20 mouse cellular contexts compared by ENCODE assay signal in genomic region chr10:33870441-33870840, GRCm38 (mm10). TPM values are rescaled to one million over a fixed set of nuclear protein-coding genes. Genes with fewer than 3 reads are reported as not detected.
"Had no signal": no experiment of that assay in that cellular context is flagged by ENCODE, and none has a peak within 500 bp of the region (broad histone marks: within the 10 kb centered on the region; RNA-seq: fewer than 3 reads in every experiment).

No protein-coding gene starts in this region.

- H3K27me3 ChIP-seq: limb, embryonic 12.5 days; midbrain, embryonic 12.5 days; neural tube, embryonic 13.5 days; stomach, embryonic 15.5 days had no signal

- ATAC-seq: midbrain, embryonic 16.5 days had no signal

- H3K27ac ChIP-seq: layer of hippocampus, adult 2 months; limb, embryonic 12.5 days; liver, embryonic 14.5 days; midbrain, embryonic 12.5 days; neural tube, embryonic 13.5 days; stomach, embryonic 15.5 days had no signal

- H3K4me3 ChIP-seq: layer of hippocampus, adult 2 months; limb, embryonic 12.5 days; midbrain, embryonic 12.5 days; neural tube, embryonic 13.5 days; stomach, embryonic 15.5 days had no signal

- H3K4me1 ChIP-seq: limb, embryonic 12.5 days; midbrain, embryonic 12.5 days; neural tube, embryonic 13.5 days; stomach, embryonic 15.5 days had no signal

- H3K9ac ChIP-seq: limb, embryonic 12.5 days; liver, embryonic 14.5 days; midbrain, embryonic 12.5 days; neural tube, embryonic 13.5 days; stomach, embryonic 15.5 days had no signal

- DNase-seq: liver; lung, adult 18-20 months; retina, postnatal 1 day; right cerebral cortex, postnatal 4 days; spleen, adult 18-20 months; thymus, adult 2 months; thymus, postnatal 25 days had no signal

- H3K4me2 ChIP-seq: limb, embryonic 12.5 days; midbrain, embryonic 12.5 days; neural tube, embryonic 13.5 days; stomach, embryonic 15.5 days had no signal

- H3K36me3 ChIP-seq: limb, embryonic 12.5 days; midbrain, embryonic 12.5 days; neural tube, embryonic 13.5 days; stomach, embryonic 15.5 days had no signal

- H3K9me3 ChIP-seq: limb, embryonic 12.5 days; midbrain, embryonic 12.5 days; neural tube, embryonic 13.5 days; stomach, embryonic 15.5 days had no signal

RNA-seq across cellular contexts. Expression of gene Sult3a1, which starts 12.9 kb away (rescaled TPM):
- total RNA-seq: layer of hippocampus, adult 2 months; layer of hippocampus, postnatal 10 days; left cerebral cortex, postnatal 36 days; megakaryocyte-erythroid progenitor cell, adult 5-6 weeks had no signal
- polyA plus RNA-seq: limb, embryonic 12.5 days; liver, embryonic 14.5 days; lung, embryonic 16.5 days; midbrain, embryonic 12.5 days; midbrain, embryonic 16.5 days; neural tube, embryonic 13.5 days; stomach, embryonic 15.5 days; testis, adult 2 months; thymus, adult 2 months; urinary bladder, adult 2 months had no signal

RNA-seq across cellular contexts. Expression of gene Rsph4a, which starts 34.5 kb away (rescaled TPM):
- total RNA-seq: megakaryocyte-erythroid progenitor cell, adult 5-6 weeks had no signal
- polyA plus RNA-seq: limb, embryonic 12.5 days; liver, embryonic 14.5 days had no signal
